Mouse (Mus musculus) embryonic stem cell, embryonic (primary cell): ENCODE results near the gene Ccr6.

Experiments
- CTCF ChIA-PET, 4 experiments: fragments of 300-600 bp in 2 of 4; fragments of 350-600 bp in 2 of 4; sonication (Branson Sonifier 250); formaldehyde crosslinking; loops; one replicate each; lab custom pipeline; 2022; ENCODE audit warnings: inconsistent platforms in 2 of 4; lab: Charles Lee
- POLR2A ChIA-PET, 4 experiments: fragments of 300-600 bp in 2 of 4; fragments of 350-600 bp in 2 of 4; sonication (Branson Sonifier 250); formaldehyde crosslinking; loops; one replicate each; lab custom pipeline; 2022; ENCODE audit warnings: antibody characterized with exemption in 4 of 4, inconsistent platforms in 1 of 4; lab: Charles Lee

The Ccr6 gene

GRCm38 (mm10) chr17:8225746-8226145, 10.1 kb upstream of the Ccr6 start:
- ChIA-PET POLR2A (no interaction called here), CTCF (interaction anchor here in 1 of 4 experiments (1.1 kb wide), 1 partner anchor 31 kb away, joined by 3 read pairs; no protein-coding TSS in a partner anchor)

- POLR2A ChIA-PET, result no interaction called here
- CTCF ChIA-PET, result no interaction called here
Measured at GRCm38 (mm10) chr17:8228622-8229021, 7.2 kb upstream of the Ccr6 start.

- ChIA-PET POLR2A (no interaction called here), CTCF (no interaction called here)
Measured at GRCm38 (mm10) chr17:8229607-8230006, 6.2 kb upstream of the Ccr6 start.

- POLR2A ChIA-PET, result interaction anchor here in 1 of 4 experiments (1.2 kb wide), 1 partner anchor 8 kb away, joined by 3 read pairs; no protein-coding TSS in a partner anchor
- CTCF ChIA-PET, result no interaction called here
Measured at GRCm38 (mm10) chr17:8232089-8232488, 3.8 kb upstream of the Ccr6 start.

- CTCF ChIA-PET, result interaction anchor here in 1 of 4 experiments (1.0 kb wide), 1 partner anchor 18 kb away, joined by 3 read pairs; no protein-coding TSS in a partner anchor
- POLR2A ChIA-PET, result interaction anchor here in 1 of 4 experiments (0.5 kb wide), 1 partner anchor 368 kb away, joined by 4 read pairs; no protein-coding TSS in a partner anchor
Measured at GRCm38 (mm10) chr17:8233618-8234214, 2.1 kb upstream of the Ccr6 start.

GRCm38 (mm10) chr17:8234537-8234936, 1.3 kb upstream of the Ccr6 start:
- POLR2A ChIA-PET, result no interaction called here
- CTCF ChIA-PET, result interaction anchor here in 1 of 4 experiments (0.6 kb wide), 2 partner anchors 67 to 567 kb away, joined by 3 to 15 read pairs; no protein-coding TSS in a partner anchor

GRCm38 (mm10) chr17:8238012-8238710, 2.3 kb downstream of the Ccr6 start:
- CTCF ChIA-PET, result interaction anchor here in 1 of 4 experiments (0.5 kb wide), 1 partner anchor 20 kb away, joined by 4 read pairs; no protein-coding TSS in a partner anchor
- POLR2A ChIA-PET, result interaction anchor here in 1 of 4 experiments (1.5 kb wide), 1 partner anchor 40 kb away, joined by 3 read pairs; no protein-coding TSS in a partner anchor

- ChIA-PET POLR2A (interaction anchor here in 1 of 4 experiments (0.7 to 1.6 kb wide), 3 partner anchors 8 to 52 kb away, joined by 3 to 4 read pairs (median 3); no protein-coding TSS in a partner anchor), CTCF (interaction anchor here in 1 of 4 experiments (1.2 kb wide), 1 partner anchor 222 kb away, joined by 4 read pairs; no protein-coding TSS in a partner anchor)
Measured at GRCm38 (mm10) chr17:8239561-8239960, 3.7 kb downstream of the Ccr6 start.

- ChIA-PET POLR2A (interaction anchor here in 1 of 4 experiments (1.6 kb wide), 1 partner anchor 53 kb away, joined by 4 read pairs; no protein-coding TSS in a partner anchor), CTCF (interaction anchor here in 1 of 4 experiments (0.7 kb wide), 1 partner anchor 132 kb away, joined by 4 read pairs; no protein-coding TSS in a partner anchor)
Measured at GRCm38 (mm10) chr17:8240517-8240916, 4.7 kb downstream of the Ccr6 start.

GRCm38 (mm10) chr17:8241645-8242044, 5.8 kb downstream of the Ccr6 start:
- POLR2A ChIA-PET, result no interaction called here
- CTCF ChIA-PET, result interaction anchor here in 1 of 4 experiments (0.6 kb wide), 1 partner anchor 15 kb away, joined by 6 read pairs; no protein-coding TSS in a partner anchor

- ChIA-PET CTCF (interaction anchor here in 1 of 4 experiments (0.6 to 0.7 kb wide), 2 partner anchors 15 to 421 kb away, joined by 5 to 6 read pairs; no protein-coding TSS in a partner anchor), POLR2A (no interaction called here)
Measured at GRCm38 (mm10) chr17:8242186-8242585, 6.3 kb downstream of the Ccr6 start.

- CTCF ChIA-PET, result interaction anchor here in 3 of 4 experiments (0.6 to 1.0 kb wide), 3 partner anchors 72 to 262 kb away, joined by 3 to 4 read pairs (median 3); no protein-coding TSS in a partner anchor
- POLR2A ChIA-PET, result no interaction called here
Measured at GRCm38 (mm10) chr17:8244124-8244523, 8.3 kb downstream of the Ccr6 start.

- ChIA-PET CTCF (interaction anchor here in 2 of 4 experiments (0.5 to 1.2 kb wide), 2 partner anchors 11 to 60 kb away, joined by 3 to 7 read pairs; no protein-coding TSS in a partner anchor), POLR2A (interaction anchor here in 1 of 4 experiments (1.3 kb wide), 1 partner anchor 15 kb away, joined by 3 read pairs; no protein-coding TSS in a partner anchor)
Measured at GRCm38 (mm10) chr17:8246102-8246754, 10.4 kb downstream of the Ccr6 start.

GRCm38 (mm10) chr17:8251704-8252103, 15.9 kb downstream of the Ccr6 start:
- POLR2A ChIA-PET, result no interaction called here
- CTCF ChIA-PET, result no interaction called here

- POLR2A ChIA-PET, result no interaction called here
- CTCF ChIA-PET, result no interaction called here
Measured at GRCm38 (mm10) chr17:8254268-8254667, 18.4 kb downstream of the Ccr6 start.

GRCm38 (mm10) chr17:8254914-8255313, 19.1 kb downstream of the Ccr6 start:
- ChIA-PET POLR2A (no interaction called here), CTCF (no interaction called here)

- POLR2A ChIA-PET, result no interaction called here
- CTCF ChIA-PET, result no interaction called here
Measured at GRCm38 (mm10) chr17:8255583-8255982, 19.7 kb downstream of the Ccr6 start.

- ChIA-PET POLR2A (interaction anchor here in 1 of 4 experiments (0.6 kb wide), 1 partner anchor 29 kb away, joined by 4 read pairs; no protein-coding TSS in a partner anchor), CTCF (interaction anchor here (0.5 to 2.4 kb wide), 31 partner anchors 10 to 755 kb away, joined by 3 to 9 read pairs (median 3); partner anchors contain the start of gene Mpc1 (in 1 of the 4))
Measured at GRCm38 (mm10) chr17:8256982-8257381, 21.1 kb downstream of the Ccr6 start.
